ENCODE assay signal across 13 mouse cellular contexts in genomic region chr5:122786035-122786819, GRCm38 (mm10). TPM values are rescaled to one million over a fixed set of nuclear protein-coding genes. Genes with fewer than 3 reads are reported as not detected.
DNase-seq lines count a peak whose midpoint lies in the region; ATAC-seq and TF ChIP-seq lines count a peak whose summit lies in the region.
"Had no signal": no experiment of that assay in that cellular context is flagged by ENCODE, and none has a peak within 500 bp of the region (broad histone marks: within the 10 kb centered on the region; RNA-seq: fewer than 3 reads in every experiment).

No protein-coding gene starts in this region.

- peaks cover 38% of the 10 kb centered on the region for H3K36me3 ChIP-seq in lung, embryonic 15.5 days
- H3K36me3 ChIP-seq in embryonic facial prominence, embryonic 15.5 days = peaks cover 37% of the 10 kb centered on the region

- no peak for TF ChIP-seq CTCF in lung, adult 2 months (IDR thresholded peaks at IDR 0.05; ENCODE audit: insufficient read depth, low read length)

- 38% methylated on average over 12 of the region's 12 CpGs for WGBS in lung, embryonic 15.5 days
- WGBS in lung, adult 2 months = 64% methylated on average over 12 of the region's 12 CpGs
- 45% methylated on average over 12 of the region's 12 CpGs for WGBS in embryonic facial prominence, embryonic 15.5 days

- H3K4me1 ChIP-seq in lung, embryonic 15.5 days = 0 out of 2 replicates have a peak, but pooled peaks cover 7% of the 10 kb centered on the region
- H3K4me1 ChIP-seq in lung, adult 2 months (ENCODE audit: control insufficient read depth, insufficient read depth, low read length) = no peaks in the 10 kb centered on the region
- peaks cover 29% of the 10 kb centered on the region; the same call in 1 of the 2 replicates for H3K4me1 ChIP-seq in embryonic facial prominence, embryonic 15.5 days

- peak; percentile 79; the same call in 1 of the 2 replicates for ATAC-seq in lung, embryonic 15.5 days (ENCODE audit: borderline replicate concordance, extremely low read depth, low FRiP score, low TSS enrichment)
- peak; percentile 54; the same call in 1 of the 2 replicates for ATAC-seq in embryonic facial prominence, embryonic 15.5 days (ENCODE audit: insufficient number of reproducible peaks, low FRiP score, low TSS enrichment, low read depth)
- ATAC-seq in monocyte, adult 5-6 weeks (replicated peaks; ENCODE audit: insufficient number of reproducible peaks, low FRiP score, low TSS enrichment, poor library complexity, severe bottlenecking) = no peak
- ATAC-seq: Patski had no signal

- H3K9ac ChIP-seq in lung, embryonic 15.5 days = no peak overlapping the region
- H3K9ac ChIP-seq in embryonic facial prominence, embryonic 15.5 days = no peak overlapping the region
- H3K9ac ChIP-seq: liver, embryonic 13.5 days had no signal

- DNase-seq in frontal cortex, adult 2 months (ENCODE audit: extremely low spot score in 1 of 2, low spot score in 1 of 2) = peak; percentile 40 to 72
- no peak for DNase-seq in frontal cortex, postnatal 14 days (ENCODE audit: low spot score in 2 of 2)
- no peak for DNase-seq in lung, adult 2 months
- peak; percentile 62 for DNase-seq in lung, postnatal 36 days
- no peak for DNase-seq in cerebellum, adult 18-20 months
- DNase-seq: adrenal gland, adult 2 months; gastrocnemius, postnatal 14 days; kidney, adult 18-20 months; liver, embryonic 13.5 days had no signal

- no peak overlapping the region for H3K4me2 ChIP-seq in lung, embryonic 15.5 days
- no peak overlapping the region for H3K4me2 ChIP-seq in embryonic facial prominence, embryonic 15.5 days (replicated peaks)
- H3K4me2 ChIP-seq: liver, embryonic 13.5 days had no signal

- peak overlapping the region; percentile 56 for H3K27ac ChIP-seq in lung, embryonic 15.5 days
- H3K27ac ChIP-seq in embryonic facial prominence, embryonic 15.5 days (replicated peaks) = peak overlapping the region; percentile 73
- H3K27ac ChIP-seq: liver, embryonic 13.5 days had no signal

- no peaks in the 10 kb centered on the region for H3K27me3 ChIP-seq in lung, embryonic 15.5 days
- H3K27me3 ChIP-seq in embryonic facial prominence, embryonic 15.5 days = no peaks in the 10 kb centered on the region
- H3K27me3 ChIP-seq: liver, embryonic 13.5 days; Patski had no signal

- H3K4me3 ChIP-seq in lung, embryonic 15.5 days = no peak overlapping the region
- H3K4me3 ChIP-seq in lung, adult 2 months (replicated peaks; ENCODE audit: extremely low read depth, low read depth, low read length) = no peak overlapping the region
- no peak overlapping the region for H3K4me3 ChIP-seq in embryonic facial prominence, embryonic 15.5 days (replicated peaks)
- H3K4me3 ChIP-seq: liver, embryonic 13.5 days had no signal

- no peaks in the 10 kb centered on the region for H3K9me3 ChIP-seq in lung, embryonic 15.5 days
- H3K9me3 ChIP-seq in embryonic facial prominence, embryonic 15.5 days (replicated peaks) = no peaks in the 10 kb centered on the region
- H3K9me3 ChIP-seq: liver, embryonic 13.5 days had no signal

- no peak for TF ChIP-seq POLR2A in lung, adult 2 months (IDR thresholded peaks at IDR 0.05; ENCODE audit: borderline replicate concordance, extremely low read depth, low read depth, low read length)

RNA-seq across cellular contexts. Expression of gene Camkk2, which starts 7.0 kb away (rescaled TPM):
- polyA plus RNA-seq in frontal cortex, adult 2 months (2012; rRNA removed) = 193 and 204 TPM in 2 replicates
- polyA plus RNA-seq in lung, embryonic 15.5 days (2015; fragmentation: Nextera tagmentation; extraction: Ambion mirVana) = 35.0 and 36.4 TPM in 2 replicates
- 33.3 and 35.6 TPM in 2 replicates for polyA plus RNA-seq in lung, adult 2 months (2012; rRNA removed)
- polyA plus RNA-seq in embryonic facial prominence, embryonic 15.5 days (2015; fragmentation: Nextera tagmentation; extraction: Ambion mirVana) = 38.4 and 38.9 TPM in 2 replicates
- 63.5 to 74.7 TPM (median 70.1 TPM) in 3 replicates for total RNA-seq in monocyte, adult 5-6 weeks (2017)

RNA-seq across cellular contexts. Expression of gene Anapc5, which starts 34.9 kb away (rescaled TPM):
- polyA plus RNA-seq in frontal cortex, adult 2 months (2012; rRNA removed) = 399 and 447 TPM in 2 replicates
- 431 and 432 TPM in 2 replicates for polyA plus RNA-seq in lung, embryonic 15.5 days (2015; fragmentation: Nextera tagmentation; extraction: Ambion mirVana)
- 207 and 274 TPM in 2 replicates for polyA plus RNA-seq in lung, adult 2 months (2012; rRNA removed)
- polyA plus RNA-seq in embryonic facial prominence, embryonic 15.5 days (2015; fragmentation: Nextera tagmentation; extraction: Ambion mirVana) = 390 and 401 TPM in 2 replicates
- total RNA-seq in monocyte, adult 5-6 weeks (2017) = 141 to 157 TPM (median 145 TPM) in 3 replicates

Comparison
In these comparisons a context has a peak if more than half of its experiments do, and no peak if none do; other contexts are left out.
1. DNase-seq: peak in frontal cortex, adult 2 months (2 of 2) and lung, postnatal 36 days (single experiment); none in frontal cortex, postnatal 14 days (0 of 2), lung, adult 2 months (single experiment) and cerebellum, adult 18-20 months (0 of 2).